Mouse (Mus musculus): ENCODE data around the gene Gm12117.

- TF ChIP-seq CTCF (IDR thresholded peaks at IDR 0.05; ENCODE audit: low read depth) (no peak), EP300 (IDR thresholded peaks at IDR 0.05; ENCODE audit: low read depth) (no peak)
Observed at GRCm38 (mm10) chr11:33300859-33301258, 24.3 kb upstream of the Gm12117 start.
